Mouse (Mus musculus) kidney, adult 2 months (tissue): ENCODE measurements at regions not wholly inside any gene's neighbourhood (a gene's known extent, or its start where the extent isn't known, plus 50 kb on each side); places are given as distances from the start of the nearest gene placed in this dataset.
A peak's percentile ranks its signal among the peaks of the same experiment; 100 is the strongest.

ENCODE experiments used
- DNase-seq: peaks from one replicate; pipeline ENCODE4 v3.0.0; 2021
- H3K27ac ChIP-seq: fragments of 200-500 bp; 2 replicates; pipeline ENCODE4 v1.5.1; 2012; ENCODE audit warnings: low read depth, low read length, control low read depth, inconsistent platforms; ENCODE audit not compliant: insufficient read depth
- H3K27me3 ChIP-seq: fragments of 200-500 bp; replicated peaks from 2 replicates; pipeline ENCODE4 v1.6.1; 2012; ENCODE audit warnings: mild to moderate bottlenecking, moderate library complexity, low read length, inconsistent platforms; ENCODE audit not compliant: control insufficient read depth, insufficient read depth
- H3K36me3 ChIP-seq: fragments of 200-500 bp; 2 replicates; pipeline ENCODE4 v1.6.1; 2012; ENCODE audit warnings: mild to moderate bottlenecking, moderate library complexity, low read length, inconsistent platforms; ENCODE audit not compliant: control insufficient read depth, insufficient read depth
- H3K4me1 ChIP-seq: fragments of 200-500 bp; 2 replicates; pipeline ENCODE4 v1.6.1; 2011; ENCODE audit warnings: low read length; ENCODE audit not compliant: control insufficient read depth, insufficient read depth
- H3K4me3 ChIP-seq: fragments of 200-500 bp; 2 replicates; pipeline ENCODE4 v1.5.1; 2011; ENCODE audit warnings: mild to moderate bottlenecking, low read depth, low read length, control low read depth; ENCODE audit not compliant: insufficient read depth
- CTCF ChIP-seq: fragments of 200-500 bp; conservative IDR thresholded peaks from 2 replicates; pipeline ENCODE4 v1.5.1; 2011; ENCODE audit warnings: low read depth, mild to moderate bottlenecking, control low read depth, low read length, moderate library complexity, mixed read lengths; ENCODE audit not compliant: insufficient read depth, insufficient read length
- POLR2A ChIP-seq: fragments of 200-500 bp; IDR thresholded peaks from one replicate; pipeline ENCODE4 v1.6.1; 2011; ENCODE audit warnings: low read depth, low read length, control low read depth
- WGBS: fragments of 180-500 bp; shearing (Covaris S2); methylation state at CpG from one replicate; pipeline ENCODE4 v1.1.7; 2018; 5-methylcytosine and 5-hydroxymethylcytosine counted together

DNA sequence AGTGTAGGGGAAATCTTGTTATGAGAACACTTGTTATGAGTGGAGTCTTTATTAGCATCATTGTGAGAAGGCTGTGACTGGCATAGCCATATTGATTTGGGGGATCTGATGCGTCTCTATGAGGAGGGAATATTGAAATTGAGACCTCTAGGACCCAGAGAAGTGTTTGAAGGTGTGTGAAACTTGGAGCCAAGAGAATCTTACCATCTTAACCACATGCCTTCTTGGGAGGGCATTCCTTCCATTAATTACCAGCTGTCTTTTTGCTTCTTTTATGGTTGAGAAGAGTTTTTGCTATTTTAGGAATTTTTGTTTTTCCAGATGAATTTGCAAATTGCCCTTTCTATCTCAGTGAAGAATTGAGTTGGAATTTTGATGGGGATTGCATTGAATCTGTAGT is 267.2 kb upstream of the A1bg start:
- H3K27me3 ChIP-seq = no peaks in the 10 kb centered on the region
- no peak overlapping the region for H3K4me3 ChIP-seq
- no peak for DNase-seq
- 94% methylated on average over 1 of the region's 1 CpGs for WGBS
- H3K4me1 ChIP-seq = no peaks in the 10 kb centered on the region
- no peaks in the 10 kb centered on the region for H3K36me3 ChIP-seq
- TF ChIP-seq POLR2A = no peak
- TF ChIP-seq CTCF = no peak
- H3K27ac ChIP-seq = no peak overlapping the region

GRCm38 (mm10) chr15:61189481-61189880 is 266.7 kb upstream of the A1bg start:
- no peaks in the 10 kb centered on the region for H3K36me3 ChIP-seq
- DNase-seq = no peak
- no peak for TF ChIP-seq POLR2A
- no peaks in the 10 kb centered on the region for H3K27me3 ChIP-seq
- no peak overlapping the region for H3K27ac ChIP-seq
- H3K4me1 ChIP-seq = no peaks in the 10 kb centered on the region; the same call in 1 of the 2 replicates
- 72% methylated on average over 8 of the region's 8 CpGs for WGBS
- H3K4me3 ChIP-seq = no peak overlapping the region

DNA sequence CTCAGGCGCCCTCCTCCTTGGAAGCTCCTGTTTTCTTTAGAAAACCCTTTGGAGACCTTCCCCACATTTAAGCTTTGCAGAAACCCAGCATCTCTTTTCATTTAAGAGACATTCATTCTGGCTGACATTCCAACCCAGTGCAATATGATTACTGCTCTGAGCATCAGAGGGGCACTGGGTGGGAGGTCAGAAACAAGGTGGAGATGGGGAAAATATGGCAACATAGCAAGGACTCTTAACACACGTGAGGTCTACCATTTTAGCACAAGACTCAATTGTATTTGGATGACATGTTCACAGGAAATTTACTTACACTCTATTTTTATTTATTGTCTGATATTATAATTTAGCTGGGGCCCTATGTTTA is 261.8 kb upstream of the A1bg start:
- no peak for TF ChIP-seq POLR2A
- no peak for TF ChIP-seq CTCF
- Histone ChIP-seq H3K36me3 (no peaks in the 10 kb centered on the region), H3K27ac (no peak overlapping the region), H3K27me3 (no peaks in the 10 kb centered on the region), H3K4me1 (peaks cover 10% of the 10 kb centered on the region), H3K4me3 (no peak overlapping the region)
- WGBS = 85% methylated on average over 2 of the region's 2 CpGs
- DNase-seq = no peak

GRCm38 (mm10) chr15:61183751-61184596 is 261.2 kb upstream of the A1bg start:
- no peaks in the 10 kb centered on the region for H3K36me3 ChIP-seq
- no peaks in the 10 kb centered on the region for H3K27me3 ChIP-seq
- WGBS = 36% methylated on average over 11 of the region's 11 CpGs
- H3K4me1 ChIP-seq = peaks cover 10% of the 10 kb centered on the region
- no peak for DNase-seq
- H3K4me3 ChIP-seq = no peak overlapping the region
- peak overlapping the region; percentile 30; the same call in 1 of the 2 replicates for H3K27ac ChIP-seq
- TF ChIP-seq CTCF = no peak

DNA sequence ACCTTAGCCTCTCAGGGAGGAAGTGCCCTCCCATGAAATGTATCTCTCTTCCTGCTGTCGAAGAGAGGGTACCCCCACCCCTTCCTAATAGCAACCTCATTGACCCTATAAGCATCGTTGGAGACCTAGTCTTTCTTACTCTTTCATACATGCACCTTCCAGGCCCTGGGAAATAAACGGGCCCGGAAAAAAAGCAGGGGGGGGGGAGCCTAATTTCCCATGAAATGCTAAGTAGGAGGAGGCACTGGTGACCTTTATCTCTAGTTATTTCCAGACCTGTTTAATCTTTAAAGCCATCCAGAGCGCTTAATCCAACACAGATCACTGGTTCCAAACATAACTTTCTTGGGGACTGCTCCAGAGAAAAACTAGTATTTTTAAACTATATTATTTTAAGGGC is 260.5 kb upstream of the A1bg start:
- Histone ChIP-seq H3K27ac (no peak overlapping the region), H3K27me3 (no peaks in the 10 kb centered on the region), H3K4me1 (peaks cover 10% of the 10 kb centered on the region), H3K4me3 (no peak overlapping the region), H3K36me3 (no peaks in the 10 kb centered on the region)
- TF ChIP-seq POLR2A (no peak), CTCF (no peak)
- 15% methylated on average over 5 of the region's 5 CpGs for WGBS
- DNase-seq = no peak

DNA sequence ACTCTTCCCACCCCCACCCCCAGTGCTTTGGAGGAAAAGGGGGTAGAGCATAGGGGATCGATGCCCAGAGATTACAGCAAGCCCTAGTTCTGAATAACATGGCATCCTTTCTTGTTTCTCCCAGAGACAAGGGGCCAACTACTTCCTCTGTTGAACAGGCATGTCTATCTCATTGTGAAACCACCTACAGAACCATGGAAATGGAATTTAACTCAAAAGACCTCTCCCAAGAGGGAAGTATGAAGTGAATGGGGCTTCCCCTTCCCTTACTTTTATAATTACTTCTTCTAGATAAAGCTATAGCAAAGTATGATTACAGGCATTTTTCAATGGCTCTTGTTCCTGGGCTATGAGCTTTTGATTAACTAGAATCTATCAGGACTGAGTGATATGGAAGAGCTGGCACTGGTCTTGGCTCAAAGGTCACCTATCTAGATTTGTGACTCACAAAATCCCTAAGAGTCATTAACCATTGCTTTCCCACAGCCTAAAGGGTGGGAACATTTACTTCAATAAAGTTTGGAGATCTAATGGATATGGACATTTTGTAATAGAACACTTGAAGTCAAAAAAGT is 246.1 kb upstream of the A1bg start:
- TF ChIP-seq CTCF = no peak
- TF ChIP-seq POLR2A = no peak
- H3K4me3 ChIP-seq = no peak overlapping the region
- peaks cover 8% of the 10 kb centered on the region; the same call in 1 of the 2 replicates for H3K4me1 ChIP-seq
- WGBS = 84% methylated on average over 1 of the region's 1 CpGs
- no peaks in the 10 kb centered on the region for H3K36me3 ChIP-seq
- no peak for DNase-seq
- no peaks in the 10 kb centered on the region for H3K27me3 ChIP-seq
- no peak overlapping the region for H3K27ac ChIP-seq

DNA sequence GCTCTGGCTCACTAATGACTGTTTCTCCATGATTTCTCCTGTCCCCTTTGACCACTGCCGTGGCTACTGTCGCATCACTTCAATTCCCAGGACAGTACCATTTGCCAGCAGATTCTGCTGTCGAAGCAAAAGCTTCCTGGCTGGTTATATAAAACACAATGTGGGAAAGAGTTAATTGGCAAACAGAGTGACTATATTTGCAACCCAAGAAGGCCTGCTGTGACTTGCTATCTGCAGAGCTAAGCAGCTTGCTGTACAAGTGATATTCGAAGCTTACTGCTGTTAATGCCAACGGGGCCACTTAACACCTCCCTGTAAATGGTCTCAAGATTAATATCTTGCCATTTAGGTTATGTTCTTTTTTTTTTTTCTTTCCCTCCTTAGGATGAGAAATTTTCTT is 242.2 kb upstream of the A1bg start:
- H3K4me3 ChIP-seq = no peak overlapping the region
- 43% methylated on average over 5 of the region's 5 CpGs for whole genome bisulfite sequencing
- H3K27me3 ChIP-seq = no peaks in the 10 kb centered on the region
- H3K36me3 ChIP-seq = no peaks in the 10 kb centered on the region
- H3K4me1 ChIP-seq = peaks cover 8% of the 10 kb centered on the region; the same call in 1 of the 2 replicates
- peak; percentile 11 for DNase-seq
- H3K27ac ChIP-seq = peak overlapping the region; percentile 28; the same call in 1 of the 2 replicates
- no peak for TF ChIP-seq CTCF
- no peak for TF ChIP-seq POLR2A
